Mouse (Mus musculus) limb, embryonic 15.5 days (tissue): ENCODE results near the gene Stk24. TPM values are rescaled to one million over a fixed set of nuclear protein-coding genes. Genes with fewer than 3 reads are reported as not detected.

Experiments
- ATAC-seq: fragments of 200-750 bp; cut with Nextera tagmentation; 2 replicates; pipeline ENCODE4 v1.8.0; 2017; ENCODE audit warnings: low read depth, moderate TSS enrichment; ENCODE audit not compliant: insufficient number of reproducible peaks, low FRiP score, low TSS enrichment
- H3K27ac ChIP-seq: fragments of 300-500 bp; sonication (generic); 2 replicates; pipeline ENCODE4 v1.5.1; 2015; ENCODE audit warnings: moderate library complexity, mild to moderate bottlenecking, inconsistent platforms
- H3K27me3 ChIP-seq: fragments of 300-500 bp; sonication (generic); 2 replicates; pipeline ENCODE4 v1.6.1; 2015; ENCODE audit warnings: inconsistent platforms
- H3K36me3 ChIP-seq: fragments of 300-500 bp; sonication (generic); 2 replicates; pipeline ENCODE4 v1.6.1; 2015; ENCODE audit warnings: inconsistent platforms
- H3K4me1 ChIP-seq: fragments of 300-500 bp; sonication (generic); 2 replicates; pipeline ENCODE4 v1.6.1; 2015; ENCODE audit warnings: inconsistent platforms
- H3K4me2 ChIP-seq: fragments of 300-500 bp; sonication (generic); 2 replicates; pipeline ENCODE4 v1.6.1; 2015; ENCODE audit warnings: mild to moderate bottlenecking, inconsistent platforms
- H3K4me3 ChIP-seq: fragments of 300-500 bp; sonication (generic); 2 replicates; pipeline ENCODE4 v1.5.1; 2015; ENCODE audit warnings: mild to moderate bottlenecking, inconsistent platforms
- H3K9ac ChIP-seq: fragments of 300-500 bp; sonication (generic); 2 replicates; pipeline ENCODE4 v1.6.1; 2015; ENCODE audit warnings: inconsistent platforms
- H3K9me3 ChIP-seq: fragments of 300-500 bp; sonication (generic); 2 replicates; pipeline ENCODE4 v1.6.1; 2016; ENCODE audit warnings: inconsistent platforms
- WGBS: fragments of 180-500 bp; shearing (Covaris S2); methylation state at CpG from one replicate; pipeline ENCODE4 v1.1.7; 2015; 5-methylcytosine and 5-hydroxymethylcytosine counted together
- polyA plus RNA-seq: library from polyadenylated mRNA; unstranded; fragments of >200 nt; fragmentation: Nextera tagmentation; extraction: Ambion mirVana; gene quantifications from 2 replicates; pipeline ENCODE4 v1.2.1, GENCODE M21; 2015

The Stk24 gene
- polyA plus RNA-seq, 1 experiment from 2014 or later: 42.0 TPM

- WGBS: 82% methylated on average over 3 of the region's 3 CpGs
- no peak overlapping the region for H3K4me3 ChIP-seq
- no peaks in the 10 kb centered on the region for H3K36me3 ChIP-seq
- H3K27ac ChIP-seq: no peak overlapping the region
- H3K27me3 ChIP-seq: no peaks in the 10 kb centered on the region
- 0 out of 2 replicates have a peak, but pooled peaks cover 3% of the 10 kb centered on the region for H3K4me1 ChIP-seq
- H3K9me3 ChIP-seq: no peaks in the 10 kb centered on the region
- H3K9ac ChIP-seq: no peak overlapping the region
- no peak for ATAC-seq
- H3K4me2 ChIP-seq: no peak overlapping the region
Observed at GRCm38 (mm10) chr14:121408944-121409343, 29.1 kb upstream of the Stk24 start.

- Histone ChIP-seq H3K4me3 (no peak overlapping the region), H3K4me2 (no peak overlapping the region), H3K4me1 (0 out of 2 replicates have a peak, but pooled peaks cover 3% of the 10 kb centered on the region), H3K27ac (no peak overlapping the region), H3K27me3 (no peaks in the 10 kb centered on the region), H3K9me3 (no peaks in the 10 kb centered on the region), H3K9ac (no peak overlapping the region), H3K36me3 (no peaks in the 10 kb centered on the region)
- no peak for ATAC-seq
- WGBS: 86% methylated on average over 7 of the region's 7 CpGs
Observed at GRCm38 (mm10) chr14:121406943-121407342, 27.1 kb upstream of the Stk24 start.

GRCm38 (mm10) chr14:121405546-121405945, 25.7 kb upstream of the Stk24 start:
- Histone ChIP-seq H3K36me3 (no peaks in the 10 kb centered on the region), H3K4me3 (no peak overlapping the region), H3K27me3 (no peaks in the 10 kb centered on the region), H3K9me3 (no peaks in the 10 kb centered on the region), H3K4me2 (peak overlapping the region; percentile 35), H3K27ac (no peak overlapping the region), H3K4me1 (0 out of 2 replicates have a peak, but pooled peaks cover 3% of the 10 kb centered on the region), H3K9ac (no peak overlapping the region)
- 39% methylated on average over 15 of the region's 15 CpGs for WGBS
- ATAC-seq: no peak

- no peak for ATAC-seq
- WGBS: 50% methylated on average over 12 of the region's 13 CpGs
- H3K4me3 ChIP-seq: no peak overlapping the region
Observed at GRCm38 (mm10) chr14:121405120-121405519, 25.3 kb upstream of the Stk24 start.

GRCm38 (mm10) chr14:121399676-121400075, 19.9 kb upstream of the Stk24 start:
- ATAC-seq: no peak
- H3K4me1 ChIP-seq: no peaks in the 10 kb centered on the region
- WGBS: 72% methylated on average over 6 of the region's 6 CpGs

More at GRCm38 (mm10) chr14:121405120-121405519, 25.3 kb upstream of the Stk24 start:
- Histone ChIP-seq H3K36me3 (no peaks in the 10 kb centered on the region), H3K9ac (no peak overlapping the region), H3K27me3 (no peaks in the 10 kb centered on the region), H3K27ac (no peak overlapping the region), H3K9me3 (no peaks in the 10 kb centered on the region), H3K4me2 (peak overlapping the region; percentile 35), H3K4me1 (0 out of 2 replicates have a peak, but pooled peaks cover 3% of the 10 kb centered on the region)

GRCm38 (mm10) chr14:121397471-121397870, 17.7 kb upstream of the Stk24 start:
- Histone ChIP-seq H3K9me3 (no peaks in the 10 kb centered on the region), H3K4me1 (no peaks in the 10 kb centered on the region), H3K27me3 (no peaks in the 10 kb centered on the region), H3K4me2 (no peak overlapping the region), H3K4me3 (no peak overlapping the region), H3K27ac (no peak overlapping the region), H3K36me3 (no peaks in the 10 kb centered on the region), H3K9ac (no peak overlapping the region)
- WGBS: 52% methylated on average over 1 of the region's 1 CpGs
- ATAC-seq: no peak

More at GRCm38 (mm10) chr14:121399676-121400075, 19.9 kb upstream of the Stk24 start:
- Histone ChIP-seq H3K4me2 (no peak overlapping the region), H3K36me3 (no peaks in the 10 kb centered on the region), H3K27ac (no peak overlapping the region), H3K9ac (no peak overlapping the region), H3K27me3 (no peaks in the 10 kb centered on the region), H3K4me3 (no peak overlapping the region), H3K9me3 (no peaks in the 10 kb centered on the region)

- 79% methylated on average over 4 of the region's 4 CpGs for WGBS
- no peak overlapping the region for H3K27ac ChIP-seq
- no peaks in the 10 kb centered on the region for H3K27me3 ChIP-seq
Observed at GRCm38 (mm10) chr14:121395125-121395524, 15.3 kb upstream of the Stk24 start.

GRCm38 (mm10) chr14:121391927-121392326, 12.1 kb upstream of the Stk24 start:
- Histone ChIP-seq H3K9me3 (no peaks in the 10 kb centered on the region), H3K27ac (no peak overlapping the region), H3K4me2 (no peak overlapping the region), H3K36me3 (no peaks in the 10 kb centered on the region), H3K4me1 (no peaks in the 10 kb centered on the region; the same call in 1 of the 2 replicates), H3K9ac (no peak overlapping the region), H3K27me3 (no peaks in the 10 kb centered on the region), H3K4me3 (no peak overlapping the region)
- 53% methylated on average over 5 of the region's 5 CpGs for WGBS
- no peak for ATAC-seq

More at GRCm38 (mm10) chr14:121395125-121395524, 15.3 kb upstream of the Stk24 start:
- Histone ChIP-seq H3K4me2 (no peak overlapping the region), H3K4me3 (no peak overlapping the region), H3K36me3 (no peaks in the 10 kb centered on the region), H3K9me3 (no peaks in the 10 kb centered on the region), H3K9ac (no peak overlapping the region), H3K4me1 (no peaks in the 10 kb centered on the region)
- ATAC-seq: no peak

GRCm38 (mm10) chr14:121387760-121388159, 7.9 kb upstream of the Stk24 start:
- H3K27ac ChIP-seq: no peak overlapping the region
- 48% methylated on average over 1 of the region's 1 CpGs for WGBS
- H3K27me3 ChIP-seq: no peaks in the 10 kb centered on the region
- H3K9ac ChIP-seq: no peak overlapping the region
- H3K4me3 ChIP-seq: no peak overlapping the region
- no peak for ATAC-seq
- H3K9me3 ChIP-seq: no peaks in the 10 kb centered on the region
- H3K4me1 ChIP-seq: no peaks in the 10 kb centered on the region; the same call in 1 of the 2 replicates
- no peaks in the 10 kb centered on the region for H3K36me3 ChIP-seq
- no peak overlapping the region for H3K4me2 ChIP-seq

GRCm38 (mm10) chr14:121385440-121385839, 5.6 kb upstream of the Stk24 start:
- WGBS: 86% methylated on average over 8 of the region's 8 CpGs
- Histone ChIP-seq H3K36me3 (no peaks in the 10 kb centered on the region), H3K27me3 (no peaks in the 10 kb centered on the region), H3K4me2 (no peak overlapping the region), H3K9me3 (no peaks in the 10 kb centered on the region), H3K9ac (no peak overlapping the region), H3K27ac (no peak overlapping the region), H3K4me1 (no peaks in the 10 kb centered on the region; the same call in 1 of the 2 replicates), H3K4me3 (no peak overlapping the region)
- no peak for ATAC-seq

- H3K4me1 ChIP-seq: peaks cover 2% of the 10 kb centered on the region; the same call in 1 of the 2 replicates
- no peaks in the 10 kb centered on the region for H3K27me3 ChIP-seq
- H3K36me3 ChIP-seq: no peaks in the 10 kb centered on the region
- H3K9me3 ChIP-seq: no peaks in the 10 kb centered on the region
- H3K4me3 ChIP-seq: no peak overlapping the region
- ATAC-seq: no peak
- 60% methylated on average over 3 of the region's 3 CpGs for WGBS
- H3K27ac ChIP-seq: no peak overlapping the region
- H3K4me2 ChIP-seq: no peak overlapping the region
- no peak overlapping the region for H3K9ac ChIP-seq
Observed at GRCm38 (mm10) chr14:121383801-121384200, 4.0 kb upstream of the Stk24 start.

- Histone ChIP-seq H3K27ac (peak overlapping the region; percentile 96), H3K27me3 (no peaks in the 10 kb centered on the region), H3K9me3 (no peaks in the 10 kb centered on the region), H3K4me2 (peak overlapping the region; percentile 74), H3K4me1 (peaks cover 27% of the 10 kb centered on the region), H3K9ac (peak overlapping the region; percentile 98), H3K36me3 (no peaks in the 10 kb centered on the region), H3K4me3 (peak overlapping the region; percentile 98)
- ATAC-seq: peak; percentile 90
- WGBS: under 1% methylated on average over 41 of the region's 79 CpGs
Observed at GRCm38 (mm10) chr14:121379116-121379826, 540 bp downstream of the Stk24 start.
